Mouse (Mus musculus) megakaryocyte, adult 5-6 weeks (primary cell): ENCODE results near the gene Nbea. TPM values are rescaled to one million over a fixed set of nuclear protein-coding genes. Genes with fewer than 3 reads are reported as not detected.

ENCODE experiments used
- ATAC-seq: 2 replicates; pipeline ENCODE4 v1.8.0; 2016; ENCODE audit warnings: mild to moderate bottlenecking, inconsistent platforms; ENCODE audit not compliant: poor library complexity, severe bottlenecking
- total RNA-seq, 2 experiments: library from RNA; stranded (forward) in 1 of 2; stranded (reverse) in 1 of 2; fragments of 153-499, 151-499 nt in 1 of 2; fragments of 221-1000, 200-1000 nt in 1 of 2; gene quantifications; 2 replicates each; pipeline versions ENCODE4 v1.2.3 to v1.2.4; 2015 to 2017

Nbea gene
- total RNA-seq (2015) (0.02 and 0.09 TPM in 2 replicates), total RNA-seq (2017) (0.07 and 0.12 TPM in 2 replicates)

- ATAC-seq = no peak
These were observed at the start of gene Nbea for GRCm38 (mm10) chr3:56183159-56184133. Gene Nbea (minus strand): TSS chr3:56183701.

DNA sequence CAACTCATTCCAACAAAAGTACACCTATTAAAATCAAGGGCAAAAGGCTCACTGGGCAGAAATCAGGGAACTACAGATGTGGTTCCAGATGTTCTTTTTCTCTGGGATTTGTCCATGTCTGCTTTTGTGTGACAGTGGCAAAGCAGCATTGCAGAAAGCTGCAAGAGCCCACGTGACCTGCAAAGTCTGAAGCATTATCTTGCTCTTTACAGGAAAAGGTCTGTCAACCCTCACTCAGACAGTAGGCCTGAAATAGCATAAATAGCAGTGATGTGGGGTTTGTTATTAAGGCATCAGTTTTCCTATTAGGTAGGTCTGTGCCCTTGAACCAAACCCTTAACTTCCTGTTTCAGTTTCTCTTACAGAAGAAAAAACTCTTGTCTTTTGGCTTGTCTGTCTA lies 45.8 kb upstream of the Nbea start:
- ATAC-seq = no peak

DNA sequence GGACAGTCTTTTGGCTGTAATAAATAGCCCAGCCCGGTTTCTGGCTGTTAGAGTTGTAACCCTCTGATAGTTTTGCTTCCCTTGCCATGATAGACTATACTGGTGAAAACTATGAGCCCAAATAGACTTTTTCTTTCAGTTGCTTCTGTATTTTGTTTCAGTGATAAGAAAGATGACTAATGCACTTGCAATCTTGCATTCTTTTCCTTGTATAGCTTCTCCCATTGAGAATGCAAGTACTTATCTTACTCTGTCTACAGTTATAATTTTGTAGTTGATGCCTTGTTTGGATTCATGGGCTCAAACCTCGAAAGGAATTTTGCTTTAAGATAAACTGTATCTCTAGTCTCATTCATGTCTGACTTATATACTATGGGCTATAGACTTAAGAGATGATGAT lies 32.5 kb upstream of the Nbea start:
- no peak for ATAC-seq

GRCm38 (mm10) chr3:56203968-56204367 lies 20.5 kb upstream of the Nbea start:
- no peak for ATAC-seq

GRCm38 (mm10) chr3:56188238-56188637 lies 4.7 kb upstream of the Nbea start:
- no peak for ATAC-seq

DNA sequence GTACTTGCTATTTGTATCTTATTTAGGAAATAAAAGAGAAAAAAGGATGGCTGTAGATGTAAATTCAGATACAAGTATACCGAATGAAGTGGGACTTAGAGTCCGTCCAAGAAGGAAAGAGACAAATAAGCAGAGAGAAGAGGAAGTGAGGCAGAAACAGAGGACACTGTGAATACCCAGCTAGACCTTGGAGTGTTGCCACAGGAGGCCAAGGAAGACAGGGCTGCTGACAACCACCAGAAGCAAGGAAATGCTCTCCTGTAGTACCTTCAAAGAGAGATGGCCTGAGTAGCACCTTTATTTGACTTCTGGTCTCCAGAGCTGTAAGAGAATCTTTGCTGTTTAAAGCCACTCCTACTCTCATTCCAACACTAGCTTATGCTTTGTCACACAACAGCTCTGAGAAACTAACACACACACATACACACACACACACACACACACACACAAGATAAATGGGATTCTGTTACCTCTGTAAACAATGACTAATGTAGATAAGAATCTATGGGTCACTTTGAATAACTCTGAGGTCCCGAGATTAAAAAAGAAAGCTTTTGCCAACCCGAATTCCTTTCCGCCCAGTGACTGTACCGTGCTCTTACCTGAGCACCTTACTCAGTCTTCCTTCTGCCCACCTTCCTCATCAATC lies 3.8 kb upstream of the Nbea start:
- no peak for ATAC-seq

- ATAC-seq = no peak
These were observed 936 bp downstream of the Nbea start for GRCm38 (mm10) chr3:56182371-56183158.

- no peak for ATAC-seq
These were observed 1.5 kb downstream of the Nbea start for GRCm38 (mm10) chr3:56181991-56182370.

GRCm38 (mm10) chr3:56181025-56181424 lies 2.5 kb downstream of the Nbea start:
- no peak for ATAC-seq

GRCm38 (mm10) chr3:56157864-56158263 lies 25.6 kb downstream of the Nbea start:
- ATAC-seq = no peak

- ATAC-seq = no peak
These were observed 56.8 kb downstream of the Nbea start for GRCm38 (mm10) chr3:56126674-56127073.

DNA sequence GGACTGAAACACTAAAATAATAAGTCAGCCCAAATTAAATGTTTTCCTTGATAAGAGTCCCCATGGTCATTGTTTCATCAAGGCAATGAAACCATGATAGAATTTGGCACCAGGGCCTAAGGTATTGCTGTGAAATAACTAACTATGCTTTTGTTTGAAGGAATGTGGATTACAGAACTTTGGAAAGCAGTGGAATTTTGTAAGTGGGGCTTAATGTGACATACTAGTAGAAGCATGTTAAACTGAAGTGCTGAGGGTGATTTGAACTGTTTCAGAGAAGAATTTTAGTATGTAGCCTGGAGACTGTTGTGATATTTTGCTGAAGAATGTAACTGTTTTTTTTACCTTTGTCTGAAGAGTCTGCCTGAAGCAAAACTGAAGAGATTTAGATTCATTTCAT lies 66.9 kb downstream of the Nbea start:
- ATAC-seq = no peak

DNA sequence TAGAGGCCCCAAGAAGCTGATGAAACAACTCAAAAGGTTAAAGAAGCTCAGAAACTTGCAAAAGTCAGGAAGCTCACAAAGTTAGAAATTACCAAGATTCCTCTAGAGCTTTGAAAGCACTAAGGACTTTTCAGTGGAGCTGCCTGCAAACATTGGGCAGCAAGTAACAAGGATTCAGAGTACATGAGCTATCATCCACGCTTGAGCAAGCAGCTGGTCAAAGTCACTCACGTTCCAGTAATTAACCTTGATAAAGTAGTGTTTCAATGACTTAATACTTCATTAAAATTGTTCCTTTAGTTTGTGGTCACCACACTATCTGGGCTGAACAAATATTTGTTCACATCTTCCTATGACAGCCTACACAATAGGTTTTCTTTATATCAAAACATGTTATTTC lies 75.4 kb downstream of the Nbea start:
- no peak for ATAC-seq

GRCm38 (mm10) chr3:56097105-56097504 lies 86.4 kb downstream of the Nbea start:
- ATAC-seq = no peak

- ATAC-seq = no peak
These were observed 104.4 kb downstream of the Nbea start for GRCm38 (mm10) chr3:56079015-56079612.

DNA sequence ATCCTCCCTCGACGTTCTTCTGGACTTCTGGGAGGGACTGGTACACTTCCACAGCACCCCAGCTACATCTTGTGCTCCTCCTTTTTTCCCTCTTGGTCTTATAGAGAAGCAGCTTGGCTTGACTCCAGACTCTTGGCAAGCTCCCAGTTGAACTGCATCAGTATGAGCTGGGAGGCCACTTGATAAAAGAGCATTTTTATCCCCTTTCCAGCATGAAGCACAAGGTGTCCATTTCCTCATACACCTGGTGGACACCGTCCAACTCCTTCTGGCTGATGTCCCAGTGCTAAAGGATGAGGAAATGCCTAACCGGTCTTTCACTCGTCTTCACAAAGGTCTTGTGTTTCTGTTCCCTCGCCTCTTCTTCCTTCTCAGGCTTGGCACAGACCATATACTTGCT lies 115.7 kb downstream of the Nbea start:
- ATAC-seq = no peak

GRCm38 (mm10) chr3:56066360-56067040 lies 117.0 kb downstream of the Nbea start:
- no peak for ATAC-seq

- ATAC-seq = no peak
These were observed 118.3 kb downstream of the Nbea start for GRCm38 (mm10) chr3:56065234-56065633.

DNA sequence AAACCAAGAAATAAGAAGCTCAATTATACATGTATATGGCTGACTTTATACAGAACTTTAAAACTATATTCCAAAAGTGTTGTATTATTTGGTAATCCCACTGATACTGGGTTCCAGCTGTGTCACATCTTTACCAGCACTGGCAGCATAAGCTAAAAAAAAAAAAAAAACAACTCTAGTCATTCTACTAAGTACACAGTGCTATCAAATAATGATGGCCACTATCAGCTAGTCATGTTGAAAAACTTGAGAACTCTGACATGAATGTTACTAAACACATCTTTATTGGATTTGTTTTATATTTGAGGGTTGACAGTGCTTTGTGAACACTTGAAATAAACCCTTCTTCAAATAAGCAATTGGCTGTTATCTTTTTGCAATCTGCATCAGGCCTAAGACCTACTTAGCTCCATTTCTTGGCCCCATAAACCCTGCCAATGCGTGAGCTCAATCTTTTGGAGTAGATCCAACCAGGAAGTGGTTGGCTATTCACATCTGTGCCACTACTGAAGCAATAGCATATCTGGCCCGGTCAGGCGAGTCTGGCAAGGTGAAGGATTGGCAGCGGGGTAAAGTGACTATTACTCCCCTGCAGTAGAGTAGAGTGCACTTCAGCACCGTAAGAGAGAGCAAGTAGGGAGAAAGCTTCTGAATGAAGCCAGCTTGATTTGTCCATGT lies 137.7 kb downstream of the Nbea start:
- no peak for ATAC-seq

GRCm38 (mm10) chr3:56043091-56043490 lies 140.4 kb downstream of the Nbea start:
- no peak for ATAC-seq
